Mouse (Mus musculus) heart, adult 18-20 months (tissue): Measurements from ENCODE around the gene Dok7. TPM values are rescaled to one million over a fixed set of nuclear protein-coding genes. Genes with fewer than 3 reads are reported as not detected.

ENCODE experiments used
- DNase-seq, 2 experiments: peaks; one replicate each; pipeline ENCODE4 v3.0.0; 2021 to 2022; ENCODE audit warnings: mixed read lengths in 1 of 2
- microRNA-seq, 2 experiments: library from miRNA; unstranded; fragments of <30 nt; microRNA quantifications; one replicate each; pipeline ENCODE4 v1.2.0; 2022
- total RNA-seq, 2 experiments: library from RNA; stranded (reverse); gene quantifications; 2 replicates each; pipeline ENCODE4 v1.2.3; 2021

Dok7 gene
- total RNA-seq, 2 experiments from 2014 or later = 33.2 to 35.2 TPM

GRCm38 (mm10) chr5:35116002-35116401 lies 59.4 kb downstream of the Dok7 start:
- no peak for DNase-seq

GRCm38 (mm10) chr5:35117633-35118032 lies 61.1 kb downstream of the Dok7 start:
- no peak for DNase-seq

GRCm38 (mm10) chr5:35118418-35118817 lies 61.9 kb downstream of the Dok7 start:
- DNase-seq = no peak

- no peak for DNase-seq
Measured at GRCm38 (mm10) chr5:35120024-35120423, 63.5 kb downstream of the Dok7 start.

GRCm38 (mm10) chr5:35129208-35129607 lies 72.6 kb downstream of the Dok7 start:
- no peak for DNase-seq

GRCm38 (mm10) chr5:35129767-35130191 lies 73.2 kb downstream of the Dok7 start:
- no peak for DNase-seq

GRCm38 (mm10) chr5:35131237-35131636 lies 74.7 kb downstream of the Dok7 start:
- no peak for DNase-seq

- DNase-seq = peak; percentile 84 to 90
Measured at GRCm38 (mm10) chr5:35131773-35132172, 75.2 kb downstream of the Dok7 start.

- DNase-seq = no peak
Measured at GRCm38 (mm10) chr5:35132278-35132980, 75.9 kb downstream of the Dok7 start.

GRCm38 (mm10) chr5:35133468-35133867 lies 76.9 kb downstream of the Dok7 start:
- no peak for DNase-seq

- DNase-seq = no peak
Measured at GRCm38 (mm10) chr5:35134286-35134685, 77.7 kb downstream of the Dok7 start.

GRCm38 (mm10) chr5:35135903-35136302 lies 79.3 kb downstream of the Dok7 start:
- DNase-seq = no peak

Small RNAs within 50 kb of the gene (microRNA-seq; reads per million reads assigned to microRNA genes)
- 7.2 to 12.4 reads per million in 2 experiments for gene Mir3097

Other genes starting within 250 kb of the Dok7 start
- gene Msantd1, start 148.8 kb upstream of the Dok7 start, total RNA-seq = under 1 TPM; 0.27 to 0.62 TPM
- 10 to 100 TPM; 18.9 to 20.4 TPM for gene Rgs12, start 107.3 kb upstream of the Dok7 start, total RNA-seq
- under 1 TPM; 0.20 to 0.64 TPM for gene Hgfac, start 15.3 kb upstream of the Dok7 start, total RNA-seq
- 10 to 100 TPM; 49.9 to 50.2 TPM for gene Lrpap1, start 49.0 kb downstream of the Dok7 start, total RNA-seq
- under 1 TPM; 0.49 to 0.52 TPM for gene Adra2c, start 221.6 kb downstream of the Dok7 start, total RNA-seq